11 mouse cellular contexts compared by ENCODE assay signal in the genomic region with DNA sequence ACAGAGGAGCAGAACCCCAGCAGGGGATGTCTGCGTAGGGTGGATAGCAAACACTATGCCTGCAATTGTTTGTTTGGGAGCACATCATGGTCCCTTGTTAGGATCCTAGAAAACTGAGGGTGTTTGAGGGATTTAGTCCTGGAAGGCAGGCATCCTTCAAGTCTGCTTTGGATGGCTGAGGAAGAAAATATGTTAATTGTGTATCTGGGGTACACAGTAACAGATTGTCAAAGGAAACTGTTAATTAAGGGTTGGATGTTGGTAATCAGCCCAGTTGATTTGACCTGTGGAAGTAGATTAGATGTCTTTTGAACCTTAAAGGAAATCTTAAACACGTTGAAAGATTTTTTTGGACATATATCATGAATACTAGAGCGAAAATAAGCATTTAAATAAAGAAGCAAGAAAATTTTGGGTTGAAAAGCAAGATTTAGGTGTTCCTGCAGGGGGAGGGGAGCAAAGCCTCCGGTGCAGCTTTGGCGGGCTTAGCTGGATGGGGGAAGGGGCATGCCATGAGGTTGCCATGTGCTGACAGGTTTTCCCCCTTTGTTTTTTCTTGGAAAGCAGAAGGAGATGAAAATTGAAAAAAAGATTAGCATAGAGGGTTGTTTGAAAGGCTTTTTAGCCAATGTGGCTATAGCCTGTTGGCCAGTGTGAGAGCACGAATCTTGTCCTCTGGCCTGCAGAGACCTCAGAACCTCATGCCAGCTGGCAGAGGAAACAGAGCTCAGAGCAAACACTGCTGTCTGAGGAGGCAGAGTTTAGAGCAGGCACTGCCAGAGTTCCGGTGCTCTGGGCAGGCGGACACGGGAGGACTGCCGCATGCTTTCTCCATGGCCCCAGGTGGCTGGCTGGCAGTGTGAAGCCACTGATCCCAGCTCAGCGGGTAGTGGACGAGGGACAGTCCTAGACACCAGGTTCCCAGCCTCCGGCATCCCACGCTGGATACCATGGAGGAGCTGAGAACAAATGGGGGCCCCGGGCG. TPM values are rescaled to one million over a fixed set of nuclear protein-coding genes. Genes with fewer than 3 reads are reported as not detected.
DNase-seq lines count a peak whose midpoint lies in the region; ATAC-seq and TF ChIP-seq lines count a peak whose summit lies in the region.
"Had no signal": no experiment of that assay in that cellular context is flagged by ENCODE, and none has a peak within 500 bp of the region (broad histone marks: within the 10 kb centered on the region; RNA-seq: fewer than 3 reads in every experiment).

No protein-coding gene starts in this region.

- H3K4me1 ChIP-seq in heart, embryonic 12.5 days (replicated peaks) = no peaks in the 10 kb centered on the region
- H3K4me1 ChIP-seq in ES-Bruce4 (ENCODE audit: control insufficient read depth, insufficient read depth, low read length) = peaks cover 2% of the 10 kb centered on the region
- H3K4me1 ChIP-seq: heart, embryonic 13.5 days; limb, embryonic 13.5 days; neural tube, embryonic 13.5 days had no signal

- H3K36me3 ChIP-seq in heart, embryonic 12.5 days = peaks cover 31% of the 10 kb centered on the region
- H3K36me3 ChIP-seq in ES-Bruce4 (ENCODE audit: control insufficient read depth, insufficient read depth, low read length, poor library complexity, severe bottlenecking) = peaks cover 11% of the 10 kb centered on the region

- peak; percentile 97 for DNase-seq in heart, adult 11 months
- peak; percentile 83 to 84 for DNase-seq in cerebellum, postnatal 14 days
- peak; percentile 42 to 52 for DNase-seq in heart, postnatal 36 days
- no peak for DNase-seq in thymus, postnatal 36 days
- DNase-seq in layer of hippocampus, adult 18-20 months (ENCODE audit: low spot score in 2 of 2) = no peak
- DNase-seq in layer of hippocampus, adult 9-11 months = no peak

- H3K9ac ChIP-seq in heart, embryonic 12.5 days = no peak overlapping the region
- no peak overlapping the region for H3K9ac ChIP-seq in ES-Bruce4 (ENCODE audit: low read depth, poor library complexity, severe bottlenecking)
- H3K9ac ChIP-seq: heart, embryonic 13.5 days; limb, embryonic 13.5 days; neural tube, embryonic 13.5 days had no signal

- no peak for TF ChIP-seq EP300 in ES-Bruce4 (IDR thresholded peaks at IDR 0.05; ENCODE audit: insufficient read depth, low read depth, low read length)

- ATAC-seq in heart, embryonic 12.5 days (ENCODE audit: insufficient number of reproducible peaks, low FRiP score) = no peak

- H3K27me3 ChIP-seq in heart, embryonic 12.5 days (replicated peaks) = no peaks in the 10 kb centered on the region
- H3K27me3 ChIP-seq in ES-Bruce4 (ENCODE audit: control insufficient read depth, insufficient read depth, low read length, poor library complexity, severe bottlenecking) = no peaks in the 10 kb centered on the region
- H3K27me3 ChIP-seq: heart, embryonic 13.5 days; limb, embryonic 13.5 days; neural tube, embryonic 13.5 days had no signal

- intact Hi-C loops in heart, postnatal 36 days (cut with DNase I) = no loop called here

- no peak overlapping the region for H3K4me3 ChIP-seq in heart, embryonic 12.5 days
- peak overlapping the region; percentile 0; the same call in 1 of the 2 replicates for H3K4me3 ChIP-seq in ES-Bruce4 (ENCODE audit: low read depth, low read length)
- H3K4me3 ChIP-seq: heart, embryonic 13.5 days; limb, embryonic 13.5 days; neural tube, embryonic 13.5 days had no signal

- TF ChIP-seq CTCF in ES-Bruce4 (IDR thresholded peaks at IDR 0.05; ENCODE audit: low read depth, low read length) = no peak

- WGBS in heart, embryonic 12.5 days = 85% methylated on average over 16 of the region's 16 CpGs

- H3K4me2 ChIP-seq in heart, embryonic 12.5 days = no peak overlapping the region
- H3K4me2 ChIP-seq: heart, embryonic 13.5 days; limb, embryonic 13.5 days; neural tube, embryonic 13.5 days had no signal

- no peaks in the 10 kb centered on the region for H3K9me3 ChIP-seq in heart, embryonic 12.5 days (replicated peaks)
- peaks cover 4% of the 10 kb centered on the region; the same call in 1 of the 2 replicates for H3K9me3 ChIP-seq in ES-Bruce4 (replicated peaks; ENCODE audit: control insufficient read depth, insufficient read depth, low read length, poor library complexity, severe bottlenecking)
- H3K9me3 ChIP-seq: limb, embryonic 13.5 days had no signal

- H3K27ac ChIP-seq in heart, embryonic 12.5 days (ENCODE audit: poor library complexity, severe bottlenecking) = no peak overlapping the region
- H3K27ac ChIP-seq in ES-Bruce4 (ENCODE audit: insufficient read depth, low read length) = 0 out of 2 replicates have a peak overlapping the region, but pooled peaks have one; percentile 11
- H3K27ac ChIP-seq: heart, embryonic 13.5 days; limb, embryonic 13.5 days; neural tube, embryonic 13.5 days had no signal

- TF ChIP-seq POLR2A in ES-Bruce4 (IDR thresholded peaks at IDR 0.05; ENCODE audit: insufficient read depth, low read length) = no peak

RNA-seq across cellular contexts. Expression of a gene that starts 13.6 kb away (rescaled TPM):
- 48.6 and 53.9 TPM in 2 replicates for polyA plus RNA-seq in heart, embryonic 12.5 days (2016; fragmentation: Nextera tagmentation; extraction: Ambion mirVana)
- polyA plus RNA-seq in ES-Bruce4 (2011; ENCODE audit: insufficient read depth, insufficient read length, low read depth, missing spikeins) = 31.1 and 36.7 TPM in 2 replicates
- total RNA-seq in heart, postnatal 36 days (2021) = 10 to 100 TPM; 29.0 to 33.2 TPM
- total RNA-seq in layer of hippocampus, adult 18-20 months (2021) = 10 to 100 TPM; 19.1 to 19.6 TPM

RNA-seq across cellular contexts. Expression of a gene that starts 34.9 kb away (rescaled TPM):
- 132 and 134 TPM in 2 replicates for polyA plus RNA-seq in heart, embryonic 12.5 days (2016; fragmentation: Nextera tagmentation; extraction: Ambion mirVana)
- polyA plus RNA-seq in ES-Bruce4 (2011; ENCODE audit: insufficient read depth, insufficient read length, low read depth, missing spikeins) = 571 and 612 TPM in 2 replicates
- total RNA-seq in heart, postnatal 36 days (2021) = 100 to 1,000 TPM in 1 of 2 experiments, 10 to 100 TPM in 1; 93.4 to 113 TPM
- 10 to 100 TPM; 81.2 to 83.3 TPM for total RNA-seq in layer of hippocampus, adult 18-20 months (2021)

RNA-seq across cellular contexts. Expression of a gene that starts 40.2 kb away (rescaled TPM):
- polyA plus RNA-seq in heart, embryonic 12.5 days (2016; fragmentation: Nextera tagmentation; extraction: Ambion mirVana) = 30.5 and 33.0 TPM in 2 replicates
- 96.6 and 98.5 TPM in 2 replicates for polyA plus RNA-seq in ES-Bruce4 (2011; ENCODE audit: insufficient read depth, insufficient read length, low read depth, missing spikeins)
- 10 to 100 TPM; 10.7 to 13.6 TPM for total RNA-seq in heart, postnatal 36 days (2021)
- total RNA-seq in layer of hippocampus, adult 18-20 months (2021) = 10 to 100 TPM; 14.4 to 16.7 TPM

RNA-seq across cellular contexts. Expression of a gene that starts 45.9 kb away (rescaled TPM):
- 53.7 and 58.6 TPM in 2 replicates for polyA plus RNA-seq in heart, embryonic 12.5 days (2016; fragmentation: Nextera tagmentation; extraction: Ambion mirVana)
- polyA plus RNA-seq in ES-Bruce4 (2011; ENCODE audit: insufficient read depth, insufficient read length, low read depth, missing spikeins) = 65.9 and 68.5 TPM in 2 replicates
- 10 to 100 TPM; 20.9 to 21.8 TPM for total RNA-seq in heart, postnatal 36 days (2021)
- 10 to 100 TPM; 32.1 to 34.4 TPM for total RNA-seq in layer of hippocampus, adult 18-20 months (2021)

Comparison
In these comparisons a context has a peak if more than half of its experiments do, and no peak if none do; other contexts are left out.
1. DNase-seq: peak in heart, adult 11 months (single experiment), cerebellum, postnatal 14 days (2 of 2) and heart, postnatal 36 days (2 of 2); none in thymus, postnatal 36 days (0 of 2), layer of hippocampus, adult 18-20 months (0 of 2) and layer of hippocampus, adult 9-11 months (single experiment).